Mouse (Mus musculus): ENCODE data around the gene Grin2b.

Grin2b gene

DNA sequence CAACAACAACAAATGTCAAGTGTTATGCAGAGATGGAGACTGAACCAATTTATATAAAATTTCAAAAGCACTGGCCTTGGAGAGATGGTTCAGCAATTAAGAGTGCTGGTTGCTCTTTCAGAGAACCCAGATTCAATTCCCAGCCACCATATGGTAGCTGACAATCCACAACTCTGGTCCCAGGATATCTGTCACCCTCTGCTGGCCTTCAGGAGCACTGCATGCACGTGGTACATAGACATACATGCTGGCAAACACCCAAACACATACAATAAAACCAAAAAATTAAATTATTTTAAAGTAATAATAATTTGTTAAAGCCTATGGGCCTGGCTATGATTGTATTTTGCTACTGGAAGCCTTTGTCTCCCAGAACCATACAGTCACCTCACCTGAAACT, 77.0 kb downstream of the Grin2b start:
- peak; percentile 15 for DNase-seq

- DNase-seq = no peak
Observed at GRCm38 (mm10) chr6:136079991-136080734, 93.1 kb downstream of the Grin2b start.

- DNase-seq = peak; percentile 73
Observed at GRCm38 (mm10) chr6:136072326-136073054, 100.8 kb downstream of the Grin2b start.

DNA sequence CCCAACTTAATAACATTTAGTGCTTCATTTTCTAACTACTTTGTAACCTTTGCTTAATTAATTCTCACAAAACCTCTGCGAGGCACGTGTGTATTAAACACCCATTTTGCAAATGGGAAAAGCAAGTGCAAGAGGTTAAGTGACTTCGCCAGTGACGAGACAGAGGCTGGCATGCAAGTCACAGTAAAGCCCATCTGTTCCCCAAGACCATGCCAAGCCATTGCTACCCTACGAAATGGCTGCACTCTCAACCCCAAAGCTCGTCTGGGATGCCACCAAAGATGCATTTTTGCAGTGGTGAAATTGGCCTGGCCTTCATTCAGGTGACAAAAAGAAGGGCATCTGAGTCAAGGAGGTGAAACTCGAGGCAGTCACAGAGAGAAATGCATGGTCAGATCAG, 103.2 kb downstream of the Grin2b start:
- DNase-seq = peak; percentile 72

- DNase-seq = peak; percentile 28
Observed at GRCm38 (mm10) chr6:136053346-136053745, 120.0 kb downstream of the Grin2b start.

- DNase-seq = peak; percentile 29
Observed at GRCm38 (mm10) chr6:136050346-136050745, 123.0 kb downstream of the Grin2b start.

DNA sequence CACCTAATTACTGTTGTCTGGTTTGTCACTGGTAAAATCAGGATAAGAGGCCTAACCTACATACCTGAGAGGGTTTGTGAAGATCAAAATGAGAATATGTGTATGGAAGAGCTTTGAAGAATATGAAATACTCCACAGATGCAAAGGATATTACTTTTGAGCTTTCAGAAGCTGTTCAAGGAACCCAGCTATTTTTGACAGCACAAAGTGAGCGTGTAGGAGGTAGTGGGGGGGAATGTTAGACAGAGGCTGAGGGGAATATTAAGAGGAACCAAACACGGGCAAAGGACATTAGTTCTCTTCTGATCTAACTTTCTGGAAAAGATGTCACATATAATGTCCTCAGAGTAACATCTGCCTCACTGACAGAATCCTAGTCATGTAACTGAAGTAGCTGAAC, 125.2 kb downstream of the Grin2b start:
- no peak for DNase-seq

DNA sequence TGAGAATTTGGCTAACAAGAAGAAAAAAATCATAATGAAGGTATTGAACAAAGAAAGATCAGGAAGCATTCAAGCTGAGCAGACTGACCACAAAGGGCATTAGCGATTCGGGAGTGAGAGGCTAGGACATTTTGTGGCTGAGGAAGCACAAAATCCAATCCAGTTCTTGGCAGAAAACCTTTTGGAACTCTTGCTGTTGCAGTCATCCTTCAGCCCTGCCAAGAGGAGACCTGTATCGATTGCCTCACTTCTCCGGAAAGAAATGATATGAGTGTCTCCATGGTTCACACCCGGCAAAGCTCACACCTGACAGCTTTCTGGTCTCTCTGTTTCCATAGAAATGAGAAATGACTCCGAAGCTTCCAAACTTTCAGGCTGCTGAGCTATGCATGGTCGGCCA, 127.2 kb downstream of the Grin2b start:
- DNase-seq = peak; percentile 51

DNA sequence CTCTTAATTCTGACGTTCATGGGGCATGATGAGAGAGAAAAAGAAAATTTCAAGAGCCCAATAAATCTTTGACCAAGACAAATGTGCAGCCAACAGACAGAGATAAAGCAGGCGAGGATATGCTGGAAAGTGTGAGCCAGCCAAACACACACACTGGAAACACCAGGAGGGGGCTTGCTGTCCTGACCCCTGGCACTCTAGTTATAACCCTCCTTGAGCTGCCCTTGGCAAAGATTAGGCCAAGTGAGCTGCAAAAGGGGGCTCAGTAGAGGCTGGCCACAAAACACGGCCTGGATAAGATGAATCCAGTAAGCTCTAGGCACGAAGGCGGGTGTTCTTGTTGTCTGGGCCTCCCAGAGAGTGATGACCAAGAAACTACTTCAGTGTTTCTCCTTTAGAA, 128.8 kb downstream of the Grin2b start:
- DNase-seq = peak; percentile 61

DNA sequence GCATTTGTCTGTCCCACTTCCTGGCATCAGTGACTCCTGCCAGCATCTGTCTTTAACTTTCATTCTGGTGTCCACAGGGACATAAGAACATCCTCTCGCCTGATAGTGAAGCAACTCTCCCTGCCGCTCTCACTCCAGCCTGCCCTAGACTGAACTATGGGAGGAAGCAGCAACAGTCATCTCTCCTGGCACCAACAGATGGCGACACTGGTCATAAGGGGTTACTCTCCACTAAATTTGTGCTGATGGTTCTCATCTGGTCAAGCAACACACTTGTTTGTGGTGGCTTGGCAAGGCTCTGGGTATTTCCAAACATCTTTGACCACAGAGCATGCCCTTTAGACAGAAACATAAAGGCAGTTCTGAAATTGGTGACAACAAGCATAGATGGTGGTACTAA, 130.9 kb downstream of the Grin2b start:
- peak; percentile 17 for DNase-seq

DNA sequence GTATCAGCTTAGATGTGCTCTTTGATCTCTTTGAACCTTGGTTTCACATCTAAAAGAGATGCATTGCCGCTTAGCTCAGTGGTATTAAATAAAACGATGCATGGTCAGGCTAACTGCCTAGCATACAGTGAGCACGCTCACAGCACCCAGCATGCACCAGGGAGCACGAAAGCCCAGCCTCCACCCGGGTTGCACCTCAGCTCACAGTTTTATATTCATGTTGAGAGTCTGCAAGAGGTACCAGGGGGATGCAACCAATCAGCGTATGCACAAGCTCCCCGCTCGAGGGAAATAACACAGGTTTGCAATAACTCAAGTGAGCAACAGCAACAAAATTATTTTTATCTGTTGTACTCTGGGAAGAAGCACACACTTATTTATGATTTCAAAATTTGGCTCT, 131.5 kb downstream of the Grin2b start:
- DNase-seq = peak; percentile 55

DNA sequence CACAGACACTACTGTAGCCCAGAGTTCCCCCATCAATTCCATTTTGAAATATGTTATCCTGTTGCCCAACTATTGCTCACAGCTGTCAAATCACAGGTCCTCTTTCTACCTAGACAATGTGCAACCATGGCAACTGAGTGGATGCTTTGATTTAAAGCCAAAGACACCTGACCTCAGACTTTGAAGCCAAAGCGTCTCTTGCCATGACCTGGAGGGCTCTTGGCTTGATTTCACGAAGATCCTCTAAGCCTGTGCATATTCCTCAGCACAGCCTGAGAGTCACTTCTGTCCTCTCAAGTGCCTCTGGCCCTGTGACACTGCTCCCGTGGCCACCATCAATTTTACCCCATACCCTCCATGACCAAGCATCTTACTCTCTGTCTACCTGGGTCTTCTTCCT, 132.4 kb downstream of the Grin2b start:
- peak; percentile 49 for DNase-seq

GRCm38 (mm10) chr6:136029235-136029939, 143.9 kb downstream of the Grin2b start:
- DNase-seq = peak; percentile 3

DNA sequence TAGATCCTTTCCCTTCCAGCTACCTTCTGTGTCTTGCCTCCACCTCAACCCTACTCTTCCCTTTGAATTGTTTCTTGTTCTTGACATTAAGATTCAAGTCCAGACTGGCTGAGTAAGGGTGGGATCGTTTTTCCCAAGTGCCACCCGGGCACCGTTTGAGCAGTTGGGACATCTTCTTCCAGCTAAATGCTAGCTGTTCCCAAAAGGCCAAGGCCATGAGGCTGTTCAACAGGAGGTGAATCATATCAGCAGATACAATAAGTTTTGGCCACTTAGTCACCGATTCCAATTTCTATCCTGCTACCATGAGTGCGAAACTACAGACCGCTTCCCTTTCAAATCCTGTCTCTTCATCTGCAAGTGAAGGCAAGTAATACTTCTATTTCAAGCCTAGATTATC, 146.4 kb downstream of the Grin2b start:
- DNase-seq = peak; percentile 64

- DNase-seq = no peak
Observed at GRCm38 (mm10) chr6:136025801-136026200, 147.5 kb downstream of the Grin2b start.

GRCm38 (mm10) chr6:136020460-136020859, 152.9 kb downstream of the Grin2b start:
- DNase-seq = no peak

DNA sequence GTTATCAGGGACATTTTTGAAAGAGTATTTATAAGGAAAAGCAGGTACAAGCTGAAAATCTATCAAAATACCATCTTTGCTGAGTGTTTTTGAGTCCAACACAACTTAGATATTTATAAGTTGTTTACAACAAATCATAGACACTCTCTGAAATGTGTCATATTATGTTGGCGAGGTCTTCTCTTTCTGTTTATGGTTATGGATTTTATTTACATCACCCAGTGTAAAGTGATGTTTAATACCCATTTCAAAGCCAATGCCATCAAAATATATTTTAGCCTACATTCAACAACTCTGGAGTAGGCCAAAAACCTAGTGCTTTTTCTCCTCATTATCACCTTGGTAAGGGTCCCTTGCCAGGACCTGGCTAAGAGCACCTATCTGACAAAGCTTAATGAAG, 154.3 kb downstream of the Grin2b start:
- no peak for DNase-seq

DNA sequence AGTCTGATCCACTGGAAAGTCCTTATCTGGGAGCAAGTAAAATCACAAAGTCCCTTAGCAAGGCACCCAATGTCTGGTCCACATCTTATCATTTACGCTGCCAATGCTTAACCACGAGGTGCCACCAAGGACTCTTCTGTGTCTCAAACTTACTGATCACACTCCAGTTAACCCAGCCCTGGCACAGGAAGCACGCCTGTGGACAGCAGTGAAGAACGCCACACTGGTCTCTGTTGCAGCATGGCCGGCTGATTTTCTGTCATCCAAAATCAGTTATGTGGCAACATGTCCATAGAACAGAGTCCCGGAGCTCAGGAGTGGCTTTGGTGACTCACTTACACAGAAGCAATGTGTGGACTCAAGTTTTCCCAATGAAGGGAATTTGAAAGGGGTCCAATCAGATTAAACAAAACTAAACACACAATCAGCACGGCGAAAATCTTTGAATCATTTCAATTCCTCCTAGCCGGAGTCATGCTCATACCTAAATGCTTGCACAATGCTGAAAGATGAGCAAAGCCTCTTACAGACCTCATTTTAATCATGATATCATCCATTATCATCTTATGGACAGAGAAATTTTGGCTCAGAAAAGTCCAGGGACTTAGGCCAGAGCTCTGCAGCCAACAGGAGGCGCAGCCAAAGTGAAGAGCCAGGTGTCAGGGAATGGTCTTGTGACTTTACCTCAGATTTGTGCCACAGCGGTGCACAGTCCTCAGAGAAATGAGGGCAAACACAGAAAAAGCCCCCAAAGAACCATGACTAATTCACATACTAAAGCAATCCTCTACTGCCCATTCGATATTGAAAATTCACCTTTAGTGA, 159.5 kb downstream of the Grin2b start:
- DNase-seq = no peak

- DNase-seq = no peak
Observed at GRCm38 (mm10) chr6:136011533-136011932, 161.8 kb downstream of the Grin2b start.

GRCm38 (mm10) chr6:136011038-136011311, 162.3 kb downstream of the Grin2b start:
- DNase-seq = no peak

GRCm38 (mm10) chr6:136010290-136011037, 162.8 kb downstream of the Grin2b start:
- DNase-seq = no peak

- DNase-seq = no peak
Observed at GRCm38 (mm10) chr6:136008120-136008519, 165.2 kb downstream of the Grin2b start.

All from heart, adult 11 months (tissue).